9 mouse cellular contexts compared by ENCODE assay signal in the genomic region with DNA sequence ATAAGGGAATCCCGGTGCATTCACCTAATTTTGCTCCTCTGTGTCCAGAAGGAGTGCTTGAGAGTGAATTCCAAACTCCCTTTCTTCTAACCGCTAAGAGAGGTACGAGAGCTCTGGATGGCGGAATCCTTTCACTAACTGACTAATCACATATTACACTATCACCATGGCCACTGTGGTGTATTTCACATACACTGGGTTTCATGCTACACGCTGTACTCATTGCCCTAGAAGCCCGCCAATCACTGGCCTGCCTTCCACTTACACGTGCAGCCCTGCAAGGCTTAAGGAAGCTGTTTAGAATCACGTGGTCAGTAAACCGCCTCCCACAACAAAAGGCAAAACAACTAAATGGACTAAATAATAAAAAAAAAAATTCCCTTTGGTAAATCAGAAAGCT.
DNase-seq lines count a peak whose midpoint lies in the region; ATAC-seq and TF ChIP-seq lines count a peak whose summit lies in the region.
"Had no signal": no experiment of that assay in that cellular context is flagged by ENCODE, and none has a peak within 500 bp of the region (broad histone marks: within the 10 kb centered on the region; RNA-seq: fewer than 3 reads in every experiment).

No protein-coding gene starts in this region.

- peak overlapping the region; percentile 34 for H3K4me2 ChIP-seq in embryonic facial prominence, embryonic 15.5 days (replicated peaks)
- H3K4me2 ChIP-seq in hindbrain, embryonic 16.5 days (ENCODE audit: low read length) = peak overlapping the region; percentile 38

- intact Hi-C loops in left cerebral cortex, adult 2 months (cut with DNase I) = no loop called here

- no peaks in the 10 kb centered on the region for H3K9me3 ChIP-seq in embryonic facial prominence, embryonic 15.5 days (replicated peaks)
- no peaks in the 10 kb centered on the region for H3K9me3 ChIP-seq in hindbrain, embryonic 16.5 days (ENCODE audit: control insufficient read depth, low read length)

- TF ChIP-seq CTCF in left cerebral cortex, adult 2 months (IDR thresholded peaks at IDR 0.05) = no peak
- no peak for TF ChIP-seq CTCF in cerebellum, adult 2 months (IDR thresholded peaks at IDR 0.05; ENCODE audit: borderline replicate concordance, insufficient read depth, low read depth, low read length)

- peaks cover 13% of the 10 kb centered on the region for H3K4me1 ChIP-seq in embryonic facial prominence, embryonic 15.5 days
- H3K4me1 ChIP-seq in hindbrain, embryonic 16.5 days (ENCODE audit: control insufficient read depth, insufficient read depth, low read depth, low read length) = peaks cover 3% of the 10 kb centered on the region; the same call in 1 of the 2 replicates
- no peaks in the 10 kb centered on the region for H3K4me1 ChIP-seq in cerebellum, adult 2 months (ENCODE audit: control insufficient read depth, insufficient read depth, low read length)
- H3K4me1 ChIP-seq: megakaryocyte, embryonic 14.5 days had no signal

- no peak overlapping the region; the same call in 1 of the 2 replicates for H3K27ac ChIP-seq in left cerebral cortex, adult 2 months
- no peak overlapping the region for H3K27ac ChIP-seq in embryonic facial prominence, embryonic 15.5 days (replicated peaks)
- H3K27ac ChIP-seq in hindbrain, embryonic 16.5 days (ENCODE audit: low read depth, low read length) = no peak overlapping the region
- H3K27ac ChIP-seq in cerebellum, adult 2 months (ENCODE audit: insufficient read depth, low read length) = no peak overlapping the region

- no peaks in the 10 kb centered on the region for H3K36me3 ChIP-seq in embryonic facial prominence, embryonic 15.5 days
- no peaks in the 10 kb centered on the region for H3K36me3 ChIP-seq in hindbrain, embryonic 16.5 days (ENCODE audit: control insufficient read depth, insufficient read depth, low read length)

- no peak overlapping the region for H3K9ac ChIP-seq in embryonic facial prominence, embryonic 15.5 days
- H3K9ac ChIP-seq in hindbrain, embryonic 16.5 days (ENCODE audit: low read depth, low read length) = no peak overlapping the region

- no peaks in the 10 kb centered on the region for H3K27me3 ChIP-seq in embryonic facial prominence, embryonic 15.5 days
- H3K27me3 ChIP-seq in hindbrain, embryonic 16.5 days (replicated peaks; ENCODE audit: control insufficient read depth, insufficient read depth, low read length) = no peaks in the 10 kb centered on the region
- no peaks in the 10 kb centered on the region for H3K27me3 ChIP-seq in cerebellum, adult 2 months (ENCODE audit: control insufficient read depth, insufficient read depth, low read length)
- H3K27me3 ChIP-seq: megakaryocyte, embryonic 14.5 days had no signal

- TF ChIP-seq POLR2A in cerebellum, adult 2 months (IDR thresholded peaks at IDR 0.05; ENCODE audit: borderline replicate concordance, insufficient read depth, low read length) = no peak

- no peak for DNase-seq in left cerebral cortex, adult 2 months (ENCODE audit: extremely low spot score in 1 of 2, low spot score in 2 of 2)
- no peak for DNase-seq in left cerebral cortex, adult 9 months (ENCODE audit: low spot score in 2 of 2)
- peak; percentile 26 for DNase-seq in retina, embryonic 14.5 days (ENCODE audit: low spot score)
- no peak for DNase-seq in spleen, postnatal 10 days (ENCODE audit: low spot score in 2 of 2)
- no peak for DNase-seq in cerebellum, adult 2 months
- DNase-seq: kidney, adult 2 months had no signal

- ATAC-seq in embryonic facial prominence, embryonic 15.5 days (ENCODE audit: insufficient number of reproducible peaks, low FRiP score, low TSS enrichment, low read depth) = no peak; the same call in 1 of the 2 replicates
- ATAC-seq in hindbrain, embryonic 16.5 days = no peak

- H3K4me3 ChIP-seq in left cerebral cortex, adult 2 months = peak overlapping the region; percentile 22
- peak overlapping the region; percentile 4; the same call in 1 of the 2 replicates for H3K4me3 ChIP-seq in embryonic facial prominence, embryonic 15.5 days (replicated peaks)
- H3K4me3 ChIP-seq in hindbrain, embryonic 16.5 days (ENCODE audit: low read length) = peak overlapping the region; percentile 1; the same call in 1 of the 2 replicates
- H3K4me3 ChIP-seq in cerebellum, adult 2 months (replicated peaks; ENCODE audit: insufficient read depth, low read depth, low read length) = no peak overlapping the region
- H3K4me3 ChIP-seq: megakaryocyte, embryonic 14.5 days had no signal

- WGBS in embryonic facial prominence, embryonic 15.5 days = 37% methylated on average over 9 of the region's 9 CpGs
- WGBS in hindbrain, embryonic 16.5 days = 44% methylated on average over 9 of the region's 9 CpGs
- 51% methylated on average over 9 of the region's 9 CpGs for WGBS in cerebellum, adult 2 months
